Mouse (Mus musculus): ENCODE data around the gene Otud7b. TPM values are rescaled to one million over a fixed set of nuclear protein-coding genes. Genes with fewer than 3 reads are reported as not detected.
"Not testable (repeated sequence)": the region's sequence is repeated elsewhere in the genome, so short reads cannot be mapped to it uniquely, and the experiment has no call there.

The Otud7b gene
- polyA plus RNA-seq, 1 experiment from 2014 or later: 6.1 TPM

DNA sequence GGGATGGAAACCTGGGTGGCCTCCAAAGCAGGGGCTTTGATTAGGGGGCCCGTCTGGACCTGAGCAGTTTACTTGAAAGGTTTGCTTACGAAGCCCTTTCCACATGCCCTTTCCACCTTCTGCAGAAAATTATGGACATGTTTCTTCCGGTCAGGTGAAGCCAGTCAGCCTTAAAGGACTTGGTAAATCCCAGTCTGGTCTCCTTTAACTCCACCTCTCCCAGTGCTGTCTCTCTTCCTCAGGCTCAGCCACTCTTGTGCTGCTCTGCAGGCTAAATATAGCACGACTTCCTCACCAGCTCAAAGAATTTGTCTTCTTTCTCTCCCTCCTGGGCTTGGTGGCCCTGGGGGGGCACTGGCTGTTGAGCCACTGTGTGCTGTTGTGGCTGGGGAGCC is 78.1 kb downstream of the Otud7b start:
- 32% methylated on average over 4 of the region's 4 CpGs for WGBS
- peak overlapping the region; percentile 50; the same call in 1 of the 2 replicates for H3K27ac ChIP-seq (replicated peaks; ENCODE audit: low read depth, low read length)
- ATAC-seq (ENCODE audit: low FRiP score, low TSS enrichment): no peak

DNA sequence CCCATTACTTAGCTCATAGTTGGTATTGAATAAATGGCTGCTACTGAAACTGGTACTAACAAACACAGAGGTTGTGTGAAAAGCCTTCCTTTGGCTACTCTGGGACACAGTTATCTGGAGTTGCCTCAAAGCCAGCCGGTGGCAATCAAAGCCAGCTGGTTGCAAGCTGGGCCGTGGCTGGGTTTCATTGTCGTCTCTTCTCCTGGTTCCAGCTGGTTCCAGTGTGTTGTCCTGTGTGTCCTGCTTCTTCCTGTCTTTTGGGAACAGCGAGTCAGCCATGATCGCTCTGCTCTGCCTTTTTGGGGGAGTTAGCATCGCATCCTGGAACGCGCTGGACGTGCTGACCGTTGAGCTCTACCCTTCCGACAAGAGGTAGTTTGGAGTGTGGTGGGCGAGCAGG is 88.7 kb downstream of the Otud7b start:
- 74% methylated on average over 12 of the region's 12 CpGs for WGBS
- Histone ChIP-seq H3K4me2 (ENCODE audit: low read length) (no peak overlapping the region), H3K36me3 (ENCODE audit: control insufficient read depth, insufficient read depth, low read length) (peaks cover 67% of the 10 kb centered on the region), H3K4me3 (replicated peaks; ENCODE audit: low read depth, low read length) (no peak overlapping the region), H3K9me3 (ENCODE audit: control insufficient read depth, low read length) (no peaks in the 10 kb centered on the region), H3K9ac (replicated peaks; ENCODE audit: low read length) (no peak overlapping the region), H3K4me1 (ENCODE audit: control insufficient read depth, insufficient read depth, low read length) (peaks cover 12% of the 10 kb centered on the region), H3K27me3 (ENCODE audit: control insufficient read depth, insufficient read depth, low read length) (no peaks in the 10 kb centered on the region), H3K27ac (replicated peaks; ENCODE audit: low read depth, low read length) (no peak overlapping the region)
- DNase-seq (no peak), ATAC-seq (ENCODE audit: low FRiP score, low TSS enrichment) (no peak)

More for the DNA sequence above, 78.1 kb downstream of the Otud7b start:
- Histone ChIP-seq H3K4me1 (ENCODE audit: control insufficient read depth, insufficient read depth, low read length) (peaks cover 28% of the 10 kb centered on the region), H3K27me3 (ENCODE audit: control insufficient read depth, insufficient read depth, low read length) (no peaks in the 10 kb centered on the region), H3K36me3 (ENCODE audit: control insufficient read depth, insufficient read depth, low read length) (peaks cover 27% of the 10 kb centered on the region), H3K9ac (replicated peaks; ENCODE audit: low read length) (peak overlapping the region; percentile 74), H3K9me3 (ENCODE audit: control insufficient read depth, low read length) (no peaks in the 10 kb centered on the region), H3K4me3 (replicated peaks; ENCODE audit: low read depth, low read length) (peak overlapping the region; percentile 60), H3K4me2 (ENCODE audit: low read length) (peak overlapping the region; percentile 62)
- no peak for DNase-seq

- no peak overlapping the region for H3K9ac ChIP-seq (replicated peaks; ENCODE audit: low read length)
- no peak overlapping the region for H3K27ac ChIP-seq (replicated peaks; ENCODE audit: low read depth, low read length)
- peaks cover 15% of the 10 kb centered on the region for H3K4me1 ChIP-seq (ENCODE audit: control insufficient read depth, insufficient read depth, low read length)
- no peak overlapping the region for H3K4me2 ChIP-seq (ENCODE audit: low read length)
- H3K27me3 ChIP-seq (ENCODE audit: control insufficient read depth, insufficient read depth, low read length): no peaks in the 10 kb centered on the region
- H3K36me3 ChIP-seq (ENCODE audit: control insufficient read depth, insufficient read depth, low read length): peaks cover 50% of the 10 kb centered on the region
- H3K4me3 ChIP-seq (replicated peaks; ENCODE audit: low read depth, low read length): no peak overlapping the region
- 89% methylated on average over 10 of the region's 10 CpGs for WGBS
- H3K9me3 ChIP-seq (ENCODE audit: control insufficient read depth, low read length): no peaks in the 10 kb centered on the region
- ATAC-seq (ENCODE audit: low FRiP score, low TSS enrichment) (no peak), DNase-seq (no peak)
These were observed 90.6 kb downstream of the Otud7b start for GRCm38 (mm10) chr3:96194966-96195365.

DNA sequence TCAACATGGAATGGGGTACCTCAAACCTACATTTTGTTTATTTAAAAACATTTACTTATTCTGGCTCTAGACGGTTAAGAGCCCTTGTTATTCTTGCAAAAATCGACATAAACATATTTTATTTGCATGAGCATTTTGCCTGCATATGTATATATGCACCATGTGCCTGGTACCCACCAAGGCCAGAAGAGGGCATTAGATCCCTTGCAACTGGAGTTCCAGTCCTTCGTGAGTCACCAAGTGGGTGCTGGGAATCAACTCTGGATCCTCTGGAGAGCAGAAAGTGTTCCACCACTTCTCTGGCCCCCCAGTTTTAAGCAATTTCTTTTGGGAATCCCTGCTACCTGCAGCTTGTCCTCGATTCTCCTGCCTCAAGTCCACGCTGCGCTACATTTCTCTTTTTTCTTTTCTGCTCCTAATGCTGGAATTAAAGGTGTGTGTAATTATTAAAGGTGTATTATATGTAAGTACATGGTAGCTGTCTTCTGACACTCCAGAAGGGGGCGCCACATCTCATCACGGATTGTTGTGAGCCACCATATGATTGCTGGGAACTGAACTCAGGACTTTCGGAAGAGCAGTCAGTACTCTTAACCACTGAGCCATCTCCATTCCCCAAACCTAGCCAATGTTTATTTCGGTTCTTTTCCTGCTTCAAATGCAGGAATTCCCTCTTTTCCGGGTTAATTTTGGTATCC is 91.4 kb downstream of the Otud7b start:
- H3K9me3 ChIP-seq (ENCODE audit: control insufficient read depth, low read length): no peaks in the 10 kb centered on the region
- peak overlapping the region; percentile 60; the same call in 1 of the 2 replicates for H3K4me3 ChIP-seq (replicated peaks; ENCODE audit: low read depth, low read length)
- H3K4me1 ChIP-seq (ENCODE audit: control insufficient read depth, insufficient read depth, low read length): peaks cover 15% of the 10 kb centered on the region
- ATAC-seq (ENCODE audit: low FRiP score, low TSS enrichment) (no peak), DNase-seq (no peak)
- no peaks in the 10 kb centered on the region for H3K27me3 ChIP-seq (ENCODE audit: control insufficient read depth, insufficient read depth, low read length)
- H3K36me3 ChIP-seq (ENCODE audit: control insufficient read depth, insufficient read depth, low read length): peaks cover 42% of the 10 kb centered on the region
- WGBS: 96% methylated on average over 11 of the region's 11 CpGs
- no peak overlapping the region for H3K9ac ChIP-seq (replicated peaks; ENCODE audit: low read length)
- peak overlapping the region; percentile 98 for H3K4me2 ChIP-seq (ENCODE audit: low read length)
- no peak overlapping the region for H3K27ac ChIP-seq (replicated peaks; ENCODE audit: low read depth, low read length)

DNA sequence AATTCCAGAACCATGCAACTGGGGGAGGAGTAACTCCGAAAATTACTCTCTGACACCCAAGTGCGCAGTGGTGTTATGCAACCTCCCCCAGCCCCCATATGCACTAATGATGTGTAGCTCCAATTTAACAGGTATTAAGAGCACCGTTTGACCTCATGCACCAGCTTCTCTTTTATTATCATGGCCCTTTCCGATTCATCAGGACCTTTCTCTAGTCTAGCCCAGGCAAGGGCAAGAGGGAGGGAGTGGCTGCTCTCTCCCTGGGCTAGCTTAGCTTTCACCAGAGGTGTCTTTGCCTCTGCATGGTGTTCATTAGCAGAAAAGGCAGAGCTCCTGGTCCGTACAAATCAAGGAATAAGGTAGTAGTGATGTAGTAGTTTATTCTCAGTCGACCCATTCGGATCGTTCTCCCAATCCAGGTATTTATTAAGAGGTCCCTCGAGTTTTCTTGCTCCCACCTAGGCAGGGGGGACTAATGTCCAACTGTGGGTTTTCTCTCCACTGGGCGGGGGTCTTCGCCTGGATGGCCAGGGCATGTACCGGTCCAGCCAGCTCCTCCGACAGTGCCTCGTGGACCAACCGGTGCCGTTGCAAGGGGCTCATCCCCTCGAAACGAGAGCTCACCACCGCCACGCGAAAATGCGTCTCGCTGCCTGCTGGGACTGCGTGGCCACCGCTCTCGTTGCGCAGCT is 92.3 kb downstream of the Otud7b start:
- no peak for DNase-seq
- ATAC-seq (ENCODE audit: low FRiP score, low TSS enrichment): peak; percentile 7; the same call in 1 of the 2 replicates
- no peaks in the 10 kb centered on the region for H3K9me3 ChIP-seq (ENCODE audit: control insufficient read depth, low read length)
- H3K36me3 ChIP-seq (ENCODE audit: control insufficient read depth, insufficient read depth, low read length): peaks cover 35% of the 10 kb centered on the region
- H3K27me3 ChIP-seq (ENCODE audit: control insufficient read depth, insufficient read depth, low read length): no peaks in the 10 kb centered on the region
- peak overlapping the region; percentile 98 for H3K4me2 ChIP-seq (ENCODE audit: low read length)
- H3K4me3 ChIP-seq (replicated peaks; ENCODE audit: low read depth, low read length): peak overlapping the region; percentile 60
- peak overlapping the region; percentile 91 for H3K9ac ChIP-seq (replicated peaks; ENCODE audit: low read length)
- H3K27ac ChIP-seq (replicated peaks; ENCODE audit: low read depth, low read length): peak overlapping the region; percentile 98
- H3K4me1 ChIP-seq (ENCODE audit: control insufficient read depth, insufficient read depth, low read length): peaks cover 15% of the 10 kb centered on the region
- WGBS: 20% methylated on average over 27 of the region's 27 CpGs

GRCm38 (mm10) chr3:96197129-96197749 is 92.9 kb downstream of the Otud7b start:
- Histone ChIP-seq H3K4me3 (replicated peaks; ENCODE audit: low read depth, low read length) (peak overlapping the region; percentile 60), H3K4me2 (ENCODE audit: low read length) (peak overlapping the region; percentile 98), H3K36me3 (ENCODE audit: control insufficient read depth, insufficient read depth, low read length) (peaks cover 29% of the 10 kb centered on the region), H3K9me3 (ENCODE audit: control insufficient read depth, low read length) (no peaks in the 10 kb centered on the region), H3K27ac (replicated peaks; ENCODE audit: low read depth, low read length) (peak overlapping the region; percentile 98), H3K9ac (replicated peaks; ENCODE audit: low read length) (peak overlapping the region; percentile 91), H3K27me3 (ENCODE audit: control insufficient read depth, insufficient read depth, low read length) (no peaks in the 10 kb centered on the region), H3K4me1 (ENCODE audit: control insufficient read depth, insufficient read depth, low read length) (peaks cover 15% of the 10 kb centered on the region)
- ATAC-seq (ENCODE audit: low FRiP score, low TSS enrichment) (peak; percentile 94), DNase-seq (peak; percentile 96)
- WGBS: under 1% methylated on average over 50 of the region's 50 CpGs

GRCm38 (mm10) chr3:96198181-96198580 is 93.9 kb downstream of the Otud7b start:
- Histone ChIP-seq H3K9ac (replicated peaks; ENCODE audit: low read length) (peak overlapping the region; percentile 28; the same call in 1 of the 2 replicates), H3K4me1 (ENCODE audit: control insufficient read depth, insufficient read depth, low read length) (peaks cover 15% of the 10 kb centered on the region), H3K36me3 (ENCODE audit: control insufficient read depth, insufficient read depth, low read length) (peaks cover 20% of the 10 kb centered on the region), H3K4me2 (ENCODE audit: low read length) (peak overlapping the region; percentile 98), H3K27me3 (ENCODE audit: control insufficient read depth, insufficient read depth, low read length) (no peaks in the 10 kb centered on the region), H3K9me3 (ENCODE audit: control insufficient read depth, low read length) (no peaks in the 10 kb centered on the region), H3K27ac (replicated peaks; ENCODE audit: low read depth, low read length) (0 out of 2 replicates have a peak overlapping the region, but pooled peaks have one; percentile 22), H3K4me3 (replicated peaks; ENCODE audit: low read depth, low read length) (peak overlapping the region; percentile 60)
- ATAC-seq (ENCODE audit: low FRiP score, low TSS enrichment) (no peak), DNase-seq (peak; percentile 50)
- 2% methylated on average over 6 of the region's 6 CpGs for WGBS

- not testable (repeated sequence) for H3K9ac ChIP-seq (replicated peaks; ENCODE audit: low read length); H3K9me3 ChIP-seq (ENCODE audit: control insufficient read depth, low read length); H3K4me3 ChIP-seq (replicated peaks; ENCODE audit: low read depth, low read length); ATAC-seq (ENCODE audit: low FRiP score, low TSS enrichment); DNase-seq; H3K27me3 ChIP-seq (ENCODE audit: control insufficient read depth, insufficient read depth, low read length); H3K27ac ChIP-seq (replicated peaks; ENCODE audit: low read depth, low read length)
- WGBS: 27% methylated on average over 7 of the region's 8 CpGs
- peaks cover 15% of the 10 kb centered on the region for H3K4me1 ChIP-seq (ENCODE audit: control insufficient read depth, insufficient read depth, low read length)
- peak overlapping the region; percentile 98 for H3K4me2 ChIP-seq (ENCODE audit: low read length)
- H3K36me3 ChIP-seq (ENCODE audit: control insufficient read depth, insufficient read depth, low read length): peaks cover 15% of the 10 kb centered on the region
These were observed 94.4 kb downstream of the Otud7b start for GRCm38 (mm10) chr3:96198601-96199251.
